Mouse (Mus musculus): ENCODE data around the gene Gm10961.

DNA sequence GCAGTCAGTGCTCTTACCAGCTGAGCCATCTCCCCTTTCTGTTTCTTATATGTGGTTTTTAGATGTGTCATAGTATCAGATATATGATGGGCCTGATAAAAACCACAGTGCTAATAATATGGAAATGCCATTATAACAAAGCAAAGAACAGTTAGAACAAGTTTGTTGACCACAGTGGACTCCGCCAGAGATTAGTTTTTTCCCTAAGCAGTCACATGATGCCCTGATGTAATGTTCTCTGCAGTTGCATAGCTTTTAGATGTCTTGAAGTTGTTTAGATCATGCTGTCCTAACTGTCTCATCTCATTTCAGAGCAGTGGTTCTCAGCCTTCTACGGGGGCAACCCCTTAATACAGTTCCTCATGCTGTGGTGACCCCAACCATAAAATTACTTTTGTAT, 25.0 kb downstream of the Gm10961 start:
- TF ChIP-seq CTCF (IDR thresholded peaks at IDR 0.05; ENCODE audit: low read depth, low read length) = no peak
- no peak for TF ChIP-seq POLR2A (IDR thresholded peaks at IDR 0.05; ENCODE audit: insufficient read depth, low read length)
- no peak for TF ChIP-seq EP300 (IDR thresholded peaks at IDR 0.05; ENCODE audit: insufficient read depth, low read depth, low read length)
